Mouse (Mus musculus): Measurements from ENCODE around the gene Fbxl22.

- no peak for TF ChIP-seq CTCF (IDR thresholded peaks at IDR 0.05; ENCODE audit: low read depth, low read length)
- no peak for TF ChIP-seq EP300 (IDR thresholded peaks at IDR 0.05; ENCODE audit: insufficient read depth, low read depth, low read length)
These were observed 47.8 kb upstream of the Fbxl22 start for GRCm38 (mm10) chr9:66562215-66562614.
